Mouse (Mus musculus) fibroblast of lung, adult 2 months (primary cell): ENCODE data around the gene Prkar1b.

Experiments used
- DNase-seq: peaks from one replicate; pipeline ENCODE4 v3.0.0-alpha.2; 2011; ENCODE audit warnings: low read depth

The Prkar1b gene

GRCm38 (mm10) chr5:139060460-139061051 is 89.2 kb downstream of the Prkar1b start:
- no peak for DNase-seq

GRCm38 (mm10) chr5:139053176-139053575 is 96.6 kb downstream of the Prkar1b start:
- no peak for DNase-seq

- no peak for DNase-seq
These were observed 98.5 kb downstream of the Prkar1b start for GRCm38 (mm10) chr5:139051276-139051675.

DNA sequence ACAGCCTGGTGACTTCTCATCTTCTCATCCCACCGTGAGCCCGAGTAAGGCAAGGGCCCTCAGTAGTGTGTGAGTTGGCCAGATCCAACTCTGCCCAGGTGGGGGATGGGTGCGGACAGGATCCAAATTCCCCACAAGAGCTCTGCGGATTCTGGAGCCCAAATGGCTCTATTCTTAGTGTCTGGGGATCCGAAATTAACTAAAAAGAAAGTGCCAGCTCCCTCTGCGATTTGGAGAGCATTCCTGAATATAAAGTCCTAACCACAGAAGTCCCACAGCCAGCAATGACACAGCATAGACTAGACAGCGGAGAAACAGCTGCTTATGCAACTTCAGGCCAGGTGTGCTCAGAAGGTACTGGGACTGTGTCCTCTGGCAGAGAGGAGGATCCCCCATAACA is 100.4 kb downstream of the Prkar1b start:
- DNase-seq: no peak

GRCm38 (mm10) chr5:139047171-139047570 is 102.6 kb downstream of the Prkar1b start:
- DNase-seq: no peak

DNA sequence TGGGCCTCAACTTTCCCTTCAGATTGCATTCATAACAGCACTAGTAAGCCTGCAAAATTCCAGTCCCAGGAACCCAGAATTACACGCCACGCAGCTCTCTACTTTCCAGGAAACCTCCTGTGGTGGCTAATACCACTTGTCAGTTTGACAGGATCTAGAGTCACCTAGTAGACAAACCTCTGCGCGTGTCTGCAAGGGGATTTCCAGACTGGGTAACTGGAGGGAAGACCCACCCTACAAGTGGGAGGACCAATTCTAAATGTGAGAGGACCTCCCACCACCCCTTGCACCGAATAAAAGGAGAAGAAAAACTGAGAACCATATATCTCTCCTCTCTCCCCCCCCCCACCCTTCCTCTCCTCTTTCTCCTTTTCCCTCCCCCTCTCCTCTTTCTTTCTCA is 103.2 kb downstream of the Prkar1b start:
- DNase-seq: no peak

DNA sequence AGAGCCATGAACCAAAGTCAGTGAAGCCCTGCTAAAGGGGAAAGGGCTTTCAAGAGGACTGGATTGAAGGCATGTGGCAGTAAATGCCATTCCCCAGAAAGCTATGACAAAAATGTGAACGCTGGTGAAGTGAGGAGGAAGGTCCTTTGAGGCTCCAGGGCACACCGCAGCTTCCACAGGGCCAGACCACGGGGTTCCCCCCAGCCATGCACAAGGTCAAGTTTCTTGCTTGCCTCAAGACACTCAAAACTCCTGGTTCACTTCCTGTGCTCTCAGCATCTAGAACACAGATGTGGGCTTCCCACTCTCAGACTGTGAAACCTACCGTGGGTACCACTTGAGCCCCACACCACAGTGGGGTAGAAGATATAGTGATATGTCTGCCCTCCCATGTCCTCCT is 106.3 kb downstream of the Prkar1b start:
- no peak for DNase-seq

DNA sequence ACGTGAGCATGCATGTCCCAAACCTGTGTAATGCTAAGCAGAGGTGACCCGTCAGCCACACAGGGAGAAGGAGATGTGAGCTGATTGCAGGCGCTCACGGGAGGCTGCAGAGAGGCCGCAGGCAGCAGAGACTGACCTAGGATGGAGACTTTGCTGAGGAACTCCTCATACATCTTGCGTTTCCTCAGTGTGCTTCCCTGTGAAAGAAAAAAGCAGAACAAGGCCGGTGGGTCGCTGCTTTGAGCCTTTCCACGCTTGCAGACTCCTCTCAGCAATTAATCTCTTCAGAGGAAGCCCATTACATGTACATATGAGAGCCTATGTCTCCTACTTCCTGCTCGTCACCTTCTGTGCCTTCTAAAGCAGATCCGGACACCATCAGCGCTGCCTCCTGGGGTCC is 107.5 kb downstream of the Prkar1b start:
- DNase-seq: no peak

- no peak for DNase-seq
These were observed 114.6 kb downstream of the Prkar1b start for GRCm38 (mm10) chr5:139035171-139035570.

DNA sequence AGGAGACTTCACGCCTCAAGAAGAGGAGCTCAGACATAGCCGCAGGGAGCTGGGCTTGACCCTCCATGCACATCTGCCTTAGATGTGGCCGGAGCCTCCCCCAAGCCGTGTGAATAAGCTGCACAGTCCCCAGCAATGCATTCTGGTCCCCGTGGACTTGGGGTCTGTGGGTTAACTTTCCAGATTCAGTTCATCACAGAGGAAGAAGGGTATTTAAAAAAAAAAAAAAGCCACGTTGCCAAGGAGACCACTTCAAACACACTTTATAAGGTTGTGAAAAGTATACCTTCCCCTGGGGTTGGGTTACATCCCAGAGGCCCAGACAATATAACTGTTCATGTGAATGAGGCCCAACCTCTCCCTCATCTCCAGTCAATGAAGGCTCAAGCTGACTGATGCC is 115.1 kb downstream of the Prkar1b start:
- no peak for DNase-seq

DNA sequence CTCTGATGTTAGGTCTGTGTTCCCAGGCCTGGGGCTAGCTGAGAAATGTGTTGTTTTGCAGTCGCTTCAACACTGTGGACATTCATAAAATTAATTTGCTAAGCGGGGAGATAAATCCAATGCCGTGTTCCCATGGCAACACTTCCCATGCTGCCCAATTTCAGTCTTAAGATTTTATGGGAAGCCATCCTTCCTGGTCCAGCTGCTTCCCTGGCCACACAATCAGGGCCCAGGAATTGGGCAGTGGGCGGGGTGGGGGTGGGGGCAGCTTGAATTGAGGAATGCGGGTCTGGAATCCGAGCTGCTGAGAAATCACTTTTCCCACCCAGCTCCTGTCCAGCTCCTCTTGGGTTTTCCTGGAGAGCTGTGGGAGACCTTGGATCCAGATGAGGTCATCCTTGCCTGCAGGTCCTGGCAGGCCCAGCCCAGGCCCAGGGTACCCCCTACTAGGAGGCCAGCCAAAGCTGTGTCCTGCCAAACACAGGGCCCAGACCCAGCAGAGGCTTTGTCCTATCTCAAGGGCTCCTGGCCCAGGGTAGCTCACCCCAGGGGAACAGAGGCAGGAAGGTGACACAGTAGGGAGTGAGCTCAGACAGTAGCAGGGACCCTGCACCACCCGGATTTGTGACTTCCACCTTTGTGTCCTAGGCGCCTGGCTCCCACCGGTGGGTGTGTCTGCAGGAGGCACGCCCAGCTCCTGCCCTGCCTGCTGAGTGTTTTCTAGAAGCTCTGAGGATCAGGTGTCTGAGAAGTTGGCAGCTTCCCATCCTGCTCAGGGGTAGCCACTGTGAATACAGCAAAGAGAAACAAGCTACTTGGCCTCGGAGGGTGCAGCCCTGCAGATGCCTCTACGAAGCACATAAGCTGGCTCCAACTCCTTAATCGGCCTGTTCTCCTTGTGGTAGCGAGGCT is 116.1 kb downstream of the Prkar1b start:
- DNase-seq: peak; percentile 40

GRCm38 (mm10) chr5:139027603-139028002 is 122.2 kb downstream of the Prkar1b start:
- no peak for DNase-seq

GRCm38 (mm10) chr5:139024351-139025105 is 125.3 kb downstream of the Prkar1b start:
- no peak for DNase-seq

- DNase-seq: no peak
These were observed 129.2 kb downstream of the Prkar1b start for GRCm38 (mm10) chr5:139020595-139020994.

- no peak for DNase-seq
These were observed 132.3 kb downstream of the Prkar1b start for GRCm38 (mm10) chr5:139017371-139018124.

DNA sequence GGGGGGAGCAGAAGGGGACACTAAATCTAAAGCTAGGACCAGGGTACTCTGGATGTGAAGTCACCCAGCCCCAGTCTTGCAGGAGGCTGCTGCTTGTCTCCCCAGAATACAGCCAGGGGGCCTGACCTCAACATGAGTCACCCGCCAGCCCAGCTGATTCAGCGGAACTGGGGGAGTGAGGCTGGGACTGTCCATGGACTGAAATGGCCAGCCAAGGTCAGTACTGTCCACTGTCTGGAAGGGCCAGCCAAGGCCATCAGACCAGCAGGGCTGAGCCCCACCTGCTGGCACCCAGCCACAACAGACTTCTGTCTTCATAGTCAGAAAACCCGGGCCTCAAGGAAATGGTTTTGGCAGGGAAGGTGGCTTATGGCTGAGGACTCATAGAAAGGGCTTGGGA is 134.7 kb downstream of the Prkar1b start:
- DNase-seq: peak; percentile 86

- DNase-seq: no peak
These were observed 139.2 kb downstream of the Prkar1b start for GRCm38 (mm10) chr5:139010649-139011048.

DNA sequence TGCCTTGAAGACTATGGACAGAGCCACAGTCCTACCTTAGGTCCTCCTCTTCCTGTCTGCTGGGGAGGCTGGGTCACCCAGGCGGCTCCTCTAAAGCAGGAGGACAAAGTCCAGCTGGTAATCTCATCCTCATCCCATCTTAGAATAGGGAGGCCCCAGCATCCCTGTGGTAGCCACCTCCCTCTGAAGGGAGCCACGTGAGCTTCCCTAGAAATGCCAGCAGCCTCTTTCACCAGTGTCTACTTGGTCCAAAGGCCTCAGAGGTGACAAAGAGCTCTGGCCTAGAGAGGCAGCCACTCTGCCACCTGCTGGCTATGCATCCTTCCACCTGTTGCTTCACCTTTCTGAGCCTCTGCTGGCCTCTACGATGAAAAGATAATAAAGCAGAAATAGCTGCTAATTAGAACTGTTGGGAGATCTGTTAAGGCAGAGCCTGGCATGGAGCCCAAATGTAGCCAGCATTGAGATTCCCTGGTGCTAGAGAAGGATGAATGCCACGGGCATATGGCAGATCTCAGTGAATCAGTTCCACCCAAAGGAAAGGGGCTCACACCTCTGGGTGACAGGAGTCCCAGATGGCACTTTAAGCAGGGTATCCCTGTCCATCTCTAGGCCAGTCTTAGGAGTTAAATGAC is 142.5 kb downstream of the Prkar1b start:
- DNase-seq: no peak

GRCm38 (mm10) chr5:139004588-139004987 is 145.2 kb downstream of the Prkar1b start:
- DNase-seq: no peak

DNA sequence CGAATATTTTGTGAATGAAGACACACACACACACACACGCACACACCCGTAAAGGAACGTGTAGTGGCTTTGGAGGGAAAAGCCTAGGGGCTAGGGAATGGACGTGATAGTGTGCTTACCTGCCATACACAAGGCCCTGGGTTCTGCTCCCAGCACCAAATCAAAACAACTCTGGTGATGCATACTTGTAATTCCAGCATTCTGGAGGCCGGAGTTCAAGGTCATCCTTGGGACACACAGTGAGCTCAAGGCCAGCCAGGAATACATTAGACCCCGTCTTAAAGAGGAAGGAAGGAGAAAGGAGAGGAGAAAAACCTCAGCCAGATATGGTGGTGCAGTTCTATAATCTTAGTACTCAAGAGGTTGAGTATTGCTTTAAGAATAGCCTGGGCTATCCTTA is 150.1 kb downstream of the Prkar1b start:
- DNase-seq: no peak

DNA sequence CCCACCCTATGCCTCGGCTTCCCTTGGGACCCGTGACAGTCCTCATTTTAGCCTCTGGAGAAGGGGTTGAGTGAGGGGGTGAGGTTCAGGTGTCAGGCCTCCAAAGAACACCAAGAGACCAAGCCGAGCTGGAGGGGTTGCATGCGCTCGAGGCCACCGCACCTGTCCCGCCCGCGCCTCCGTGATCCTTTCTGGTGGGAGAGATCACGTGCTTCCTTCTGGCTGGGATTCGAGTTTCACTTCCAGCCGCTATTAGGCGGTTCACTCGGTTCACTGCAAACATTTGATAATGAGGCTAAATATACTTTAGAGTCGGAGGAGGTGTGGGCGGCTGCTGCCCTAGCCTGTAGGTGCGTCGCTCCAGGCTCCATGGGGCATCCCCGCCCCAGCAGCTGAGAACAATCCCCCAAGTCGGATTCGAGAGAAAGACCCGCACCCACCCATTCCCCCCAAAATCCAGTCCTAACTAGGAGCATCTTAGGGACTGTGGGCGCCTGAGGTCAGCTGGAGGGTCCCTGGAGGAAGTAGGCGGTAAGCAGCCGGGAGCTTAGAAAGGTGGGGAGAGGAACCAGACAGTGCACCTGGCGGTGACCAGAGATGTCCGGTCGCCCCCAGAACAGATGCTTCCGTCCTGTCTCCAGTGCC is 151.7 kb downstream of the Prkar1b start:
- DNase-seq: no peak
